Mouse (Mus musculus) cerebellum, adult 11 months (tissue): ENCODE results near the gene Usp26.

ENCODE experiments used
- DNase-seq: peaks from one replicate; pipeline ENCODE4 v3.0.0; 2022

Usp26 gene

DNA sequence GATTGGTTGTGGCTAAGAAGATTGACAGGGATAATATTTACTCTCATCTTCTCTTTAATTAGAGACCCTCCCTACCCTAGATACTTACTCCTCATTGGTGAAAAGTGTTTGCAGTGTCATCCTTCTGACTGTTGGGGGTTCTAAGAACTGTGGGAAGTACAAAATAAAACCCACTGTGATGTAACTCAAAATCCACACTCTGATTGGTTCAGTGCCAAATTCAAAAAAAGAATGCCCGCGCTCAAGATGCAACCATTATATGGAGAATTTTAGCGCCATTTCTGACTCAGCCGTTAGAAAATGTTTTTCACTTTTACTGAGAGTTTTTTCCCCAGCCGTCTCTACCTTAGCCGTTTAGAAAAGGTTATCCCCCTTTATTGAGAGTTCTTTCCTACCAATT, at the start of gene Usp26:
Usp26 (minus strand) TSS at position 101 of the 400 bp plus-strand sequence.
- DNase-seq, result no peak

GRCm38 (mm10) chrX:51814466-51815247, 13.6 kb upstream of the Usp26 start:
- DNase-seq, result no peak

DNA sequence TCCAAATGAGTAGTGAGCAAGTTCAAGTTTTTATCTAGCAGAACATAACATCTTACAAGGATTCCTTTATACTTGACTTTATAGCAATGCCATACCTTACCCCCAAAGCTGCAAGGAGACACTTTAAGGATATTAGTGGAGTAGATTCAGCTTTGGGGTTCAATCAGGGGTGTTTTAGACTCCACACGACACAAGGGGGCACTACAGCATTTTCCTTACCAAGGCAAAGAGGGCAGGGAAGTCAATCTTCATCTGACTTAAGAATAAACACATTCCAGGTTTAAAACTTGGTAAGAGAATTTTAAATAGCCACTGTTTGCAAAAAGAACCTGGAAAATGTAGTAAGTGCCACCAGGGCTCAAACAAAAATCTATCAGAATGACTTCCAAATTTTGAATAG, 33.6 kb downstream of the Usp26 start:
- DNase-seq, result no peak

- DNase-seq, result peak; percentile 19
Measured at GRCm38 (mm10) chrX:51736450-51736849, 64.6 kb downstream of the Usp26 start.

DNA sequence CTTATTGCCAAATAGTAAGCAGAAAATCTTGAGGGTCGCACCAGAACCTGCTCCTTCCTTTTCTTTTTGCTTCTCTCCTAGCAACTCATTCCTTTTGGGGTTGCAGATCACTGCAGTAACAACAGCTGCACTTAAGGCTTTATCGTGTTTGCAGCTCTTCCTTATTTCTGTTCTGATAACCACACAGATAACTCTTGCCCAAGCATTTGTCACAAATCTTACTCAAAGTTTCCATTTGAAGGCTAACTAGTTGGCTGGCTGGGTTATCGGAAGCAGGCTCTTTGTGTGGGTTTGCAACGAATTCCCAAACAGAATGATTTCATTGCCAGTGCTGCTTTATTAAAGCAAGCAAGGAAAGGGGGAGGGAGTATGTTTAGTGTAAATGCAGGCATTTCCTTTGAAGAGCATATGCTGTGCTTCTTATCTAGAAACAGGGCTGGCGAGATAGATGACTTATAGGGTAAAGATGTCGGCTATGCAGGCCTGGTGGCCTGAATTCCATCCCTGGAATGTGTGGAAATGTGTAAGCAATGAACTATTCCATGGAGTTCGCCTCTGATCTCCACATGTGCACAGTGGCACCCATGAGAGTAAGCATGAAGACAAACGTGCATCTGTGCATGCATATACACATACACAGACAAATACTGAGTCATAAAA, 86.8 kb downstream of the Usp26 start:
- DNase-seq, result no peak

GRCm38 (mm10) chrX:51712996-51713395, 88.0 kb downstream of the Usp26 start:
- DNase-seq, result no peak
